Mouse (Mus musculus): ENCODE data around the gene Sox10.

The Sox10 gene

GRCm38 (mm10) chr15:79165140-79165539 is at the start of gene Sox10:
Gene Sox10 (minus strand): TSS chr15:79165240.
- DNase-seq: no peak

GRCm38 (mm10) chr15:79213591-79213990 is 48.6 kb upstream of the Sox10 start:
- no peak for DNase-seq

- no peak for DNase-seq
Observed at GRCm38 (mm10) chr15:79212750-79213446, 47.9 kb upstream of the Sox10 start.

- peak in 1 of 2 experiments; percentile 32 for DNase-seq
Observed at GRCm38 (mm10) chr15:79210357-79210756, 45.3 kb upstream of the Sox10 start.

- no peak for DNase-seq
Observed at GRCm38 (mm10) chr15:79208758-79209439, 43.9 kb upstream of the Sox10 start.

GRCm38 (mm10) chr15:79208211-79208610 is 43.2 kb upstream of the Sox10 start:
- no peak for DNase-seq

- DNase-seq: no peak
Observed at GRCm38 (mm10) chr15:79202575-79202974, 37.5 kb upstream of the Sox10 start.

GRCm38 (mm10) chr15:79201491-79202150 is 36.6 kb upstream of the Sox10 start:
- DNase-seq: peak in 1 of 2 experiments; percentile 53

- no peak for DNase-seq
Observed at GRCm38 (mm10) chr15:79199390-79199976, 34.4 kb upstream of the Sox10 start.

- no peak for DNase-seq
Observed at GRCm38 (mm10) chr15:79195492-79195891, 30.5 kb upstream of the Sox10 start.

GRCm38 (mm10) chr15:79194946-79195345 is 29.9 kb upstream of the Sox10 start:
- DNase-seq: peak in 1 of 2 experiments; percentile 18

- no peak for DNase-seq
Observed at GRCm38 (mm10) chr15:79194048-79194447, 29.0 kb upstream of the Sox10 start.

GRCm38 (mm10) chr15:79192885-79193845 is 28.1 kb upstream of the Sox10 start:
- peak; percentile 62 to 63 for DNase-seq

GRCm38 (mm10) chr15:79192450-79192849 is 27.4 kb upstream of the Sox10 start:
- peak; percentile 37 to 47 for DNase-seq

GRCm38 (mm10) chr15:79191426-79191825 is 26.4 kb upstream of the Sox10 start:
- DNase-seq: no peak

GRCm38 (mm10) chr15:79187819-79188218 is 22.8 kb upstream of the Sox10 start:
- DNase-seq: no peak

- no peak for DNase-seq
Observed at GRCm38 (mm10) chr15:79185213-79185612, 20.2 kb upstream of the Sox10 start.

- DNase-seq: no peak
Observed at GRCm38 (mm10) chr15:79176905-79177304, 11.9 kb upstream of the Sox10 start.

- DNase-seq: peak; percentile 70 to 73
Observed at GRCm38 (mm10) chr15:79166712-79167111, 1.7 kb upstream of the Sox10 start.

- DNase-seq: peak in 1 of 2 experiments; percentile 35
Observed at GRCm38 (mm10) chr15:79164251-79164650, 789 bp downstream of the Sox10 start.

GRCm38 (mm10) chr15:79162822-79163221 is 2.2 kb downstream of the Sox10 start:
- DNase-seq: peak; percentile 29 to 37

- no peak for DNase-seq
Observed at GRCm38 (mm10) chr15:79162301-79162700, 2.7 kb downstream of the Sox10 start.
